Mouse (Mus musculus) kidney, adult 11 months (tissue): ENCODE measurements around the gene Cep95.
A peak's percentile ranks its signal among the peaks of the same experiment; 100 is the strongest.
"Not testable (repeated sequence)": the region's sequence is repeated elsewhere in the genome, so short reads cannot be mapped to it uniquely, and the experiment has no call there.

ENCODE experiments used
- DNase-seq: peaks from one replicate; pipeline ENCODE4 v3.0.0; 2022

Gene Cep95

DNA sequence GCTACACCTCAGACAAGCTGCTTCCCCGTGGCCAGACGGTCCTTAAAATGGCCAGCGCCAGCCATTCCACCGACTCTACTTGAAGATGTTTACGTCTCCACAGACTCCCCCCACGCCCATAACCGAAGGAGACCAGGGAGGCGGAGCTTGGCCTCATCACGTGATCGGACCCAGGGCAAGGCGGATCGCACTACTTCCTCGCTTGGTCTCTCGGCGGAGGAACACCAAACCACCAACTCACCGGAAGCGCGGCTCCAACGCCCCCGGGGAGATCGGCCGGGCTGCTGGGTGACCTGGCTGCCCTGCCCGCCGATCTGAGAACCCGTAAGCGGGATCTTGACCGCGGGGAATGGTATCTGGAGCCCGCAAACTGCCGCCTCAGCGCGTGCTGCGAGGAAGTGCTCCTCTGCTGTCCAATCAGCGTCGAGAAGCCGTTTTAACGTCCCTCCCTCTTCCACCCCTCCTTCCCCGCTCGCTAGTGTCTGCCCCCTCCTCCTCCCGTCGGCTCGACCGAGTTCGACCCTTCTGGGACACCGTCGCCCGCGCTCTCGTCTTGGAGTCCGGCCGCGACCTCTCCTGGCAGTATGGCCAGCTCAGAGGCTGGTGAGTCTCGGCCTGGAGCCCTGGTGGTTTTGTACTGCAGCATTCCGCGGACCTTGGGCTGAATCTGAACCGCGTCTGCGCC, at the start of gene Cep95, which contains the start of gene Ddx5:
Gene Cep95, plus strand, starts transcription at position 478 of the 685 bp plus-strand sequence.
Gene Ddx5, minus strand, starts transcription at position 411 of the 685 bp plus-strand sequence.
- peak; percentile 99 for DNase-seq

DNA sequence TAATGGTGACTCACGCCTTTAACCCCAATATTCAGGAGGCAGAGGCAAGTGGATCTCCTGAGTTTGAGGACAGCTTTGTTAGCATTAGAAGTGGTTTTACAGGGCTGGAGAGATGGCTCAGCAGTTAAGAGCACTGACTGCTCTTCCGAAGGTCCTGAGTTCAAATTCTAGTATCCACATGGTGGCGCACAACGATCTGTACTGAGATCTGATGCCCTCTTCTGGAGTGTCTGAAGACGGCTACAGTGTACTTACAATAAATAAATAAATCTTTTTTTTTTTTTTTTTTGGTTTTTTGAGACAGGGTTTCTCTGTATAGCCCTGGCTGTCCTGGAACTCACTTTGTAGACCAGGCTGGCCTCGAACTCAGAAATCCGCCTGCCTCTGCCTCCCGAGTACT, 48.3 kb upstream of the Cep95 start:
- DNase-seq, result not testable (repeated sequence)

DNA sequence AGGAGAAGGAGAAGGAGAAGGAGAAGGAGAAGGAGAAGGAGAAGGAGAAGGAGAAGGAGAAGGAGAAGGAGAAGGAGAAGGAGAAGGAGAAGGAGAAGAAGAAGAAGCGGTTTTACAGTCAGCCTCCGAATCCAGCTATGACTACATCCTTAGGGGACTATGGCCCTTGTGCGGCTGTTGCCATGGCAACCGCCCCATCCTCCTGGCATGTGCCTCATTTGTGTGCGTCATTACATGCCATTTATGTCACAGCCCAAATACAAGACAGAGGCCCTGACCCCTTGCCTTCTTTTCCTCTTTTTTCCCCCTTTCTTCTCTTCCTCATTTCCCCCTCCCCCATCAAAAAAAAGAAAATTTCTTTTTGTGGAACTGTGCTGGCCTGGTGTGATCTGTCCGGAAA, 47.8 kb upstream of the Cep95 start:
- DNase-seq, result no peak

DNA sequence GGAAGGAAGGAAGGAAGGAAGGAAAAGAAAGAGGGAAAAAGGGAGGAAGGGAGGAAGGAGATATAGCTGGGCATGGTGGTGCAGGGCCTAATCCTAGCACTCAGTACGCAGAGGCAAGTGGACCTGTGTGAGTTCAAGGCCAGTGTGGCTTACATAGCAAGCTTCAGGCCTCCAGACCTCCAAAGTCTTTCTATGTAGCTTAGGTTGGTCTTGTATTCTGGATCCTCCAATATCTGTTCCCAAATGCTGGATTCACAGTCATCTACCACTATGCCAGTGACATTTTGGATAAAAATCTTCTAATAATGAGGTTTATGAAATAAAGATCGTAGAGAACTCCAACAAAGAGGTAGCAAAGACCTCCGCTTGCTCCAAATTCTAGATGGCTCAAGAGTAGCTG, 47.2 kb upstream of the Cep95 start:
- no peak for DNase-seq

DNA sequence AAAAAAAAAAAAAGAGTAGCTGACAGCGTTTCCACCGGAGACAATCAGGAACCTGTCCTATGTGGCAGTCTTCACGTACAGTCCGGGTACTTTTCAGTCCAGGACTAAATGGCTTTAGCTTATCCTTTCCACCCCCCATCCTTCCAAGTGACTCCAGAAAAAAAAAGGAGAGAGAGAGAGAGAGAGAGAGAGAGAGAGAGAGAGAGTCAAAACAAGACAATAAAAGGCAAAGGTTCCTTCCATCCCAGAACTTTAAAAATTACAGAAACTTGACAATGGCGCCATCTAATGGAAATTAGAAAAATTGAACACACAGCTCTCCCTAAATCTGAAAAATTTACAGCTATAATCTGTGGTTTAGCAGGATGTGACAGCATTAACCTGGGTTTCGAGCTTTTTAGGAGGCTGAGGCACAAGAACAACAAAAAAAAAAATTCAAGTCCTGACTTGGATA, 46.6 kb upstream of the Cep95 start:
- no peak for DNase-seq

DNA sequence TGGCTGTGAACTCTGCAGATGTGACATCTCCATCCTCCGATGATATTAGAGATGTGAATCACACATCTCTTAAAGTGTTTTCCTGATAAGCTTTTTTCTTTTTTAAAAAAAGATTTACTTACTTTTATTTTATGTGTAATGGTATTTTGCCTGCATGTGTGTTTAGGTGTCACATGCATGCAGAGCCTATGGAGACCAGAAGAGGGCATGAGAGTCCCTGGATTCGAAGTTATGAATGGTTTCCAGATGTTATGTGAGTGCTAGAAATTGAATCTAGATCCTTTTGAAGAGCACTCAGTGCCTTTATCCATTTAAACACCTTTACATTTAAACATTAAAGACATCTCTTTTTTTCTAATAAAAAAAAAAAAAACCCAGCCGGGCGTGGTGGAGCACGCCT, 44.1 kb upstream of the Cep95 start:
- DNase-seq, result no peak

DNA sequence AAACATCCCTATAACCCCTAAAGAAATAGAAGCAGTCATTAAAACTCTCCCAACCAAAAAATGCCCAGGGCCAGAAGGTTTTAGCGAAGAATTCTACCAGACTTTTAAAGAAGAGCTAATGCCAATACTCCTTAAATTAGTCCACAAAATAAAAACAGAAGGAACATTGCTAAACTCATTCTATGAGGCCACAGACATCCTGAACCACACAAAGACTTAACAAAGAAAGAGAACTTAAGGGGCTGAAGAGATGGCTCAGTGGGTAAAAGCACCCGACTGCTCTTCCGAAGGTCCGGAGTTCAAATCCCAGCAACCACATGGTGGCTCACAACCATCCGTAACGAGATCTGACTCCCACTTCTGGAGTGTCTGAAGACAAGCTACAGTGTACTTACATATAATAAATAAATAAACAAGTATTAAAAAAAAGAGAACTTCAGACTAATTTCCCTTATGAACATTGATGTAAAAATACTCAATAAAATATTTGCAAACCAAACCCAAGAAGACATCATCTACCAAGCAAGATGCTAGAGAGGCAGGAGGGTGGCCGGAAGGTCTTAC, 39.4 kb upstream of the Cep95 start:
- DNase-seq, result not testable (repeated sequence)

DNA sequence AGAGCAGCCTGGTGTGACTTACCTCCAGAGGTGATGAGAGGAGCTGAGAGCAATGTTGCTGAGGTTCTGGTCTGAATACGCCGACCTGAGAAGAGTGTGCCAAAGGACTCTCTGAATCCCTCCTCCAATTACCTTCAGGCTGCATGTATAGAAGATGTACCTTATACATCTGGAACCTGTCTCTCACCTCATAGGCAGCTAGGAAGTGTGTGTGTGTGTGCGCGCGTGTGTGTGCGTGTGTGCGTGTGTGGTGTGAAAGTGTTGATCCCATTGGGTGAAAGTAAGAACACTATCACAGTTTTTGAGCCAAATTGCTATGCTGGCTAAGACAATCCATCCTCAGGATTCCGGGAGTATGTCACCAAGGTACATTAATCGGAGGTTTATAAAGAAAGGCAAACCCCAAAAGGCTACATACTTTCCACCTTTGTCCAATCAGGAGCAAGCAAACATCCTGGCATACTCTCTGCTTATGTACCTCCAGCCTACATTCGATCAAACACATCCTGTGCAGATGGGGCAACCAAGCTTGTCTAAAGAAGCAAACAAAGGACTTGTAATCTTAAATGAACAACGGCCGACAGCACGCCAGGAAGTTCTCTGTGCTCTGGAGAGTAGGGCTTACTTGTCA, 38.8 kb upstream of the Cep95 start, which contains the start of gene Pecam1:
Gene Pecam1, minus strand, starts transcription at position 508 of the 631 bp plus-strand sequence.
- no peak for DNase-seq

DNA sequence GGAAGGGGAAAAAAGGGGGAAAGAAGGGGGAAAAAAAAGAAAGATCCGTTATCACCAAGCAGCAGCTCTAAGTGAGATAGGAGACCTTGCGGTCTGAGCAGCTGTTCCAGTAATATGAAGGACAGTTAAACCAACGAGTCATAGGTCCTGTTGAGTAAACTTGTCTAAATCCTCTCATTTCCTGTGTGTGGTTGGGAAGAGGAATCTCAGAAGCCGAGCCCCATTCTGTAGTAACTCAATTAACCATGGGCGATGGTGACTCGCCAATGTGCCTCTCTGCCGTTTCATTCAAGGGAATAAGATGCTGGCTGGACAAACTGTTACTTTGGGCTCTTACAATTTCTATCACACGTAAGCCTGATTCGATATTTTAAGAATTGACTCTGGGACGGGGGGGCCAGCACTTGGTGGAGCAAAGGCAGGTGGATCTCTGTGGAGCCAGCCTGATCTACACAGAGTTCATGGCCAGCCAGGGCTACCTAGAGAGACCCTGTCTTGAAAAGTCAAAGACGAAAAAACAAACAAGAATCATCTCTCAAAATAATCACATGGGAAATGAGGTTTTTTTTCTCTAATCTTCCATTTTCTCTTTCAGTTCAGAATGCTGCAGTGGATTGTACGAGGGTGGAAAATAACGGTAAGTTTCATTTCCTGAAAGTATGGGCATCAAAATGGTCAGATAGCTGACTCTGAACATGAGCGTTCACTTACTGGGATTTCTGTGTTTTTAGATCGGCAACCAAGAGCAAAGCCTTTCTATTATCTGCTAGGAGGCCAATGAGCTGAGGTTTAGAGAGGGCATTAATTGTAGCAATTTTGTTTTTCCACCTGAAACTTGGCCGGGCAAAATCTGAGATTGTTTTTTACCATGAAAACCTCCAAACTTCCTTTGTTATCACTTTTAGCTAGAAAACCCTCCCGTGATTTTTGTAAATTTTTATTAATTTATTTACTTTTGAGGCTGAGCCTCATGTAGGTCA, 37.7 kb upstream of the Cep95 start, which contains the start of gene Milr1:
Gene Milr1, plus strand, starts transcription at position 188 of the 980 bp plus-strand sequence.
- DNase-seq, result no peak

DNA sequence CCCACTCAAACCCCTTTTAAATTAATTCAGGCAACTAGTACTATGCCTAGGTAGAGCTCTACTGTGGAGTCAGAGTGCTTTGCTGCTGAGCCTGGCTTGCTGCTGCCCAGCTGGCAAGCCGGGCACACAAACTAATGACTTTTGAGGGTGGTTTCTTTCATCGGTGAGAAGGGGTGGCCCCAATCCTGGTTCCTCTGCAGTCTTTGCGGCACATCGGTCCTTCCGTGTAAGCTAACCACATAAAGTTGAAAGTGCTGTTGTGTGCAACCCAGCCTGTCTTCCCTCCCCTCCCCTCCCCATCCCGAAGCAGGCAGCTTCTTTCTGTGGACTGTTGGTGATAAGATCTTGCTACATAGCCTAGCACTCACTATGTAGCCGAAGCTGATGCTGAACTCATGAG, 36.9 kb upstream of the Cep95 start:
- DNase-seq, result no peak

DNA sequence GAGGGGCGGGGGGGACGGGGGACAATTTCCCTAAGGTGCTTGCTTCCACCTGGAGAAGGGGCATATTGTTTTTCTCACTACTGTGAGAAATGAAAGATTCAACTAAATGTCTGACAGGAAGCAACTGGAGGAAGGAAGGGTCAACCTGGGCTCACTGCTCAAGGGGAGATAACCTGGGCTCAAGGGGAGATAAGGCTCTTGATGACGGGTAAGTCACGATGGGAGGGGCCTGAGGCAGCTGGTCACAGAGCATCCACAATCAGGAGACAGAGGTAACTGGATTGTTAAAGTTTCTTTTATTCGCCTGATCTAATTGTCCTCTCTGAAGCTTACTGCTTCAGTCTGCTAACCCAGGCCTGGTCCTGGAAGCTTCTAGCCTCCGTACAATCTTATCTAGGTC, 35.7 kb upstream of the Cep95 start:
- no peak for DNase-seq

DNA sequence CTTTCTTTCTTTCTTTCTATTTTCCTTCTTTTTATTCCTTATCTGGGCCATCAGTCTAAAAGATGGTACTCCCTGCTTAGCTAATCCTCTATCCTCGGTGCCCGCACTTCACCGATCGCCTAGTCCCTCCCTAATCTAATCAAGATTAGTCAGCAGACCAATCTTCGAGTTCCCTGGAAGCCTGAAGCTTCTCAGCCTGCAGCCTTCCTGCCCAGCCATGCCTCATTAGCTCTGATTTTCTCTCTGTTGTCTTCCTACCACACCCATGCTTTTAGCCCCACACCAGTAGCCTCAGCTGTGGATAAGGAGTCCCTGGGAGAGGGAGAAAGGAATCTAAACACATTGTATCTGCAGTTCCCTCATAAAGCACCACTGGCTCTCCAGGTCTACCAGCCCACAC, 33.5 kb upstream of the Cep95 start:
- DNase-seq, result no peak

DNA sequence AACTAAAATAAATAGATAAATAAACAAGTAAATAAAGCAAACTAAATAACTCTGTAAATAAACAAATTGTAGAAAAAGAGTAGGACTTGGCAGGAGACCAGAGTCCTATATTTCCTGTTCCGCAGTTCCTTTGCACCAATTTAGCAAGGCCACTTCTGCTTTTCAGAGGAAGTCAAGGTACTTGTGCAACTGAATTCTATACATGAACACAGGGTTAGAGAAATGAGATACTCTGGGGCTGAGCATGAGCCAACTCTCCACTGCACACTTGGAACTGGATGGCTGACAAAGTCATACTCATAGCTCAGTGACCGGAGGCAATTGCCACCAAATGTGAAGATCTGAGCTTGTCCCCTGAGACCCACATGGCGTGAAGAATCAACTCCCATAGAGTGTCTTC, 30.0 kb upstream of the Cep95 start:
- DNase-seq, result no peak

DNA sequence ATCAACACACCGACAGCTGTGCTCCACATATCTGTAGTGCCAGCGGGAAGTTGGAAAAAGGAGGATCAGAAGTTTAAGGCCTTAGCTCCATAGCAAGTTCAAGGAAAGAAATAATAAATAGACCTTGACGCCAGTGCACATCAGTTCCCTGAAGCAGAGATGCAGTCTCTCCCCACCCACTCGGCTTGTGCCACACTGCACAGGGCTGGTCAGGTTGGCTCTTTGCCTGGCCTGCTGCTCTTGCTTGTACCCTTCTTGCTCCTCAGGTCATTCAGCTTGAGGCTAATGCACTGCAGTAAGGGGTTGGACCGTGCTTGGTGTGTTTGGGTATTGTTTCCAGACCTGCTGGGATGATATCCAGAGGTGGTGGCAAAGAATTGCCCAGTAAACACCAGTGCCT, 28.5 kb upstream of the Cep95 start:
- no peak for DNase-seq

DNA sequence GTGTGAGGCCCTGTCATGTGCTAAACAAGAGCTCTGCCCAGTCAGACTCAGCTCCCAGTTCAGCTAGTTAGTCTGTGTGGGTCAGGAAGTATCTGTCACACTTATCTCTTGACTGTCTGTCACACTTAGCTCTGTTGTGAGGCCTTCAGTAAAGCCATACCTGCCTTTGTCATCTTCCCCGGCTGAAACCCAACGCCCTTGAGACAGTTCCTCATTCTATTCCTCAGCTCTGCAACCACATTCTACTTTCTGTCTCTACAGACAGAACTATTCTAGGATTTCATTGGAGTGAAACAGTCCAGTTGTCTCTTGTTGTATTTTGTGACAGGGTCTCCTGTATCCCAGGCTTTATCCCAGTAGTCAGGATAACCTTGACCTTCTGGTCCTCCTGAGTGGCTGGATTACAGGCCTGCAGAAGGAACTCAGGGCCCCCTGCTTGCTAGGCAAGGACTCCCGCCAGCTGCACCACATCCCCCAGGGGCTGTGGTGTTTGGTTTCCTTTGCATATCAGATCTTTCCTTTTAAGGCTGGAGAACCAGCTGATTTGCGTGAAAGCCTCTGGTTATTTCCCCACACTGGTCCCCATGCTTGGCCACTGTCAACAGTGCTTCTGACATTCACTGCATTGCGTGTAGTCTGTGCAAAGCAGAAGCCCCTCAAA, 26.8 kb upstream of the Cep95 start:
- peak; percentile 31 for DNase-seq

DNA sequence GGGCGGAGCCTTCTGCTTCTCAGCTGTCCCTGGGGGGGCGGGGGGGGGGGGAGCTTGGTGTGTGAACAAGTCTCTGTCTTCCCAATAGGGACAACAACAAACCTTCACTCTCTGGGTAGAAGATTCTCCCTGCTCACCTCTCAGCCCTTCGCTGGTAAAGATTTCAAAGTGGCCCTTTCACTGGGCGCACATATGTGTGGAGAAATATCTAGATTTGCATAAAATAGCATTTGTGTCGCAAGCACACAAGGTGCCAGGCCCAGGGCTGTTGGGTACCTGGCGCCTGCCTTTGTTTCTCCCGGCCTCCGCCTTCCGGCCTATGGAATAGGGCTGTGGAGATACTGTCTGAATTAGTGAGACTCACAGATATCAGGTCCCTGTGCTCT, 26.3 kb upstream of the Cep95 start:
- no peak for DNase-seq

DNA sequence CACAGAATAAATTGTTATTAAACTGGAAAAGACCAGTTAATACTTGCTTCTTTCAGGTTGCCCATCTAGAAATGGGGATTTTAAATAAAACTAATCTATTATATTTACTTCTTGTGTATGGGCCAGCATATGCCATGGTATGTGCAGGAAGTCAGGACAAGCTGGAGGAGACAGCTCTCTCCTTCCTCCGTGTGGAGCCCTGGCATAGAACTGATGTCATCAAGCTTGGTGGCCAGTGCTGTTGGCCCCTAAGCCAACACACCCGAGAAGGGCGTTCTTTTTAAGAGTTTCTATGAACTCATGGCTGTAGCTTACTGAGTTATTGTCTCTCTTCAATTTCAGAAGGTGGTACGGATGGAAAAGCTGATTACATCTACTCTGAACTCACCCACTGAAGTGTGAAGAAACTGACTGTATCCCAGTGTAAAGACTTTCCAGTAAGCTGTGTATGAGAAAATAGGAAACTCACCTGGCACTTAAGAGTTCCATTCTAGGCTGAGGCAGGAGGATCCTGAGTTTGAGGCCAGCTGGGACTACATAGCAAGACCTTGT, 22.4 kb upstream of the Cep95 start:
- no peak for DNase-seq

DNA sequence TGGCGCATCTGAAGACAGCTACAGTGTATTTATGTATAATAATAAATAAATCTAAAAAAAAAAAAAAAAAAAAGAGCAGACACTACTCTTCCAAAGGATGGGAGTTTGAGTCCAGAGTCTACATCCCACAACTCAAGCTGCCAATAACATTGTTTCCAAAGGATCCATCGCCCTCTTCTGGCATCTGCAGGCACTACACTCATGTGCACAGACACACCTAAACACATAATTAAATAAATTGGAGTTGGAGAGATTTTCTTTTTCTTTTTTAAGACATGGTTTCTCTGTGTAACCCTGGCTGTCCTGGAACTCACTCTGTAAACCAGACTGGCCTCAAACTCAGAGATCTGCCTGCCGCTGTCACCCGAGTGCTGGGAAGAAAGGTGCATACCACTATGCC, 21.5 kb upstream of the Cep95 start:
- no peak for DNase-seq

DNA sequence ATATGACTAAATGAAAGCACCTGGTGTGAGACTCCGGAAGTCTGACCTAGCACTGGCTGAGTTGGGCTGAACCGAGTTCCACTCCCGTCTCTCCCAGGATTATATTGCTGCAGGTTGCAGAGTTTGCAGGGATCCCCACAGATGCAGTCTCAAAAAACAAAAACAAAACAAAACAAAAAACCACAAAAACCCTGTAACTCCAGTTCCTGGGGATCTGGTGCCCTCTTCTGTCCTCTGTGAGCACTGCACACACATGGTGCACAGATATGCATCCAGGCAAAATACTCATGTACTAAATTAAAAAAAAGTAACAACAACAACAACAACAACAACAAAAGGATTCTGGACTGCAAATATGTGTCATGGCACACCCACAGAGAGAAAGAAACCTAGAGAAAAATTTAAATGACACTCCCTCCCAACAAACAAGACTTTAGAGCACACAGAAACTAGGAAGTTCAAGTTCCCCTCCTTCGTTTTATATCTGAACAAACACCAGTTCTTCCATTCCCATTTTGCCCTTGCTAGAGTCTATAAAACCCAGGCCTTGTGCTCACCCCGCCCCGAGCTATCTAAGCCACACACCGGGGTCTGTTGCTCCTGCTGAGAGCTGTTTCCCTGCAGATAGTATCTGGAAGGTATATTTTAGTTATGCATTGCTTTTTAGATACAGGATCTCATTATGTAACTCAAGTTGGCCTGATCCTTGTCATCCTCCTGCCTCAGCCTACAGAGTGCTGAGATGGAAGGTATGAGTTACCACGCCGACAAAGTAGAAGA, 18.7 kb upstream of the Cep95 start:
- DNase-seq, result no peak

DNA sequence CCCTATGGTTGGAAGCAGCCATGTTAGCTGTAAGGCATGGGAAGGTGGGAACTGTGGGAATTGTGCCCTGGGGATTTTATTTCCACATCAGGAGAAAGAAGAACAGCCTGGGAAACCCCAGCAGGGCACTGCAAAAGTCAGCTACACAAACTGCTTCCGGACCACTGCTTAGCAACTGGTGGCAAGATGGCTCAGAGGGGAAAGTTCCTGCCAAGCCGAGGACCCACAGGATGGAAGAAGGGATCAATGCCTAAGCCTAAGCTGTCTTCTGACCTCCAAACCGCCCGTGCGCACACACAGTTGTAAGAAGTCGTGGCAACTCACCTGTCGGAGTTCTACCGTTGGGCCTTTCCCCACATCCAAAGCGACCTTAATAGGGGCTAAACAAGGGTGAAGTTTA, 16.0 kb upstream of the Cep95 start:
- DNase-seq, result no peak

DNA sequence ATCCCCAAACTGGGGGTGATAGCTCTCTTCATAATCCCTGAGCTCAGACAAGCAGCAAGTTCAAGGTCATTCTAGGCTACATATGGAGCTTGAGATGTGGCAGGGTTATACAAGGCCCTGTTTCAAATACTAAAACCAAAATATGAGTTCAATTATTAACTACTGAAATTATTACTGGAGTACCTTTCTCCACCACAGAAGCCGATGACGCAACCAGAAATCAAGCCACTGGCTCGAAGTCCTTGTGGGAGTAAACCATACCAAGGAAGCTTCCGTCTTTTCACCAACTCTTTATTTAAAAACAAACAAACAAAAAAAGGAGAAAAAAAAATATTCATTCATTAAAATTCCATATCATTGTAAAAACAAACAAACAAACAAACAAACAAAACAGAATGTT, 12.1 kb upstream of the Cep95 start:
- DNase-seq, result peak; percentile 49
